Mouse (Mus musculus) ovary, postnatal 10 days (tissue): Measurements from ENCODE around the gene 1700025G04Rik.
A peak's percentile ranks its signal among the peaks of the same experiment; 100 is the strongest.

Experiments
- DNase-seq: peaks from one replicate; pipeline ENCODE4 v3.0.0; 2022; ENCODE audit warnings: low spot score

The 1700025G04Rik gene

GRCm38 (mm10) chr1:152090018-152090553 is at the start of gene 1700025G04Rik:
Gene 1700025G04Rik (minus strand): TSS chr1:152090125.
- DNase-seq, result peak; percentile 77

- DNase-seq, result no peak
Measured at GRCm38 (mm10) chr1:152139496-152139895, 49.6 kb upstream of the 1700025G04Rik start.

- no peak for DNase-seq
Measured at GRCm38 (mm10) chr1:152130029-152130727, 40.3 kb upstream of the 1700025G04Rik start.

- no peak for DNase-seq
Measured at GRCm38 (mm10) chr1:152125451-152125850, 35.5 kb upstream of the 1700025G04Rik start.

- no peak for DNase-seq
Measured at GRCm38 (mm10) chr1:152110123-152110522, 20.2 kb upstream of the 1700025G04Rik start.

- DNase-seq, result no peak
Measured at GRCm38 (mm10) chr1:152106136-152106535, 16.2 kb upstream of the 1700025G04Rik start.

GRCm38 (mm10) chr1:152105246-152105645 is 15.3 kb upstream of the 1700025G04Rik start:
- DNase-seq, result no peak

GRCm38 (mm10) chr1:152101746-152102145 is 11.8 kb upstream of the 1700025G04Rik start:
- no peak for DNase-seq

- no peak for DNase-seq
Measured at GRCm38 (mm10) chr1:152096045-152096444, 6.1 kb upstream of the 1700025G04Rik start.

GRCm38 (mm10) chr1:152090564-152091545 is 930 bp upstream of the 1700025G04Rik start:
- DNase-seq, result peak; percentile 29

- peak; percentile 9 for DNase-seq
Measured at GRCm38 (mm10) chr1:152089526-152089925, 399 bp downstream of the 1700025G04Rik start.

- peak; percentile 7 for DNase-seq
Measured at GRCm38 (mm10) chr1:152088791-152089401, 1.0 kb downstream of the 1700025G04Rik start.

- DNase-seq, result no peak
Measured at GRCm38 (mm10) chr1:152088030-152088429, 1.9 kb downstream of the 1700025G04Rik start.

GRCm38 (mm10) chr1:152086951-152087350 is 3.0 kb downstream of the 1700025G04Rik start:
- no peak for DNase-seq

GRCm38 (mm10) chr1:152085561-152085960 is 4.4 kb downstream of the 1700025G04Rik start:
- DNase-seq, result no peak

GRCm38 (mm10) chr1:152084638-152085345 is 5.1 kb downstream of the 1700025G04Rik start:
- no peak for DNase-seq

- DNase-seq, result no peak
Measured at GRCm38 (mm10) chr1:152081954-152082711, 7.8 kb downstream of the 1700025G04Rik start.

GRCm38 (mm10) chr1:152081121-152081520 is 8.8 kb downstream of the 1700025G04Rik start:
- no peak for DNase-seq

GRCm38 (mm10) chr1:152080244-152080643 is 9.7 kb downstream of the 1700025G04Rik start:
- DNase-seq, result no peak

GRCm38 (mm10) chr1:152077171-152077715 is 12.7 kb downstream of the 1700025G04Rik start:
- DNase-seq, result no peak
